Mouse (Mus musculus): ENCODE results near the gene Zfp638. TPM values are rescaled to one million over a fixed set of nuclear protein-coding genes. Genes with fewer than 3 reads are reported as not detected.

Gene Zfp638
- total RNA-seq, 2 experiments from 2014 or later, result 120 to 121 TPM

Other genes with a start within 250 kb of the Zfp638 start
- gene Clec4f, start 210.9 kb upstream of the Zfp638 start, total RNA-seq (2021), result under 1 TPM; 0.21 to 0.63 TPM
- gene Cd207, start 189.3 kb upstream of the Zfp638 start, total RNA-seq (2021), result not detected
- not detected for gene Vax2, start 155.8 kb upstream of the Zfp638 start, total RNA-seq (2021)
- under 1 TPM; 0.18 to 0.32 TPM for gene Atp6v1b1, start 124.1 kb upstream of the Zfp638 start, total RNA-seq (2021)
- gene Ankrd53, start 104.5 kb upstream of the Zfp638 start, total RNA-seq (2021), result not detected
- gene Tex261, start 91.3 kb upstream of the Zfp638 start, total RNA-seq (2021), result 10 to 100 TPM; 43.1 to 50.6 TPM
- 10 to 100 TPM; 64.0 to 66.1 TPM for gene Nagk, start 72.1 kb upstream of the Zfp638 start, total RNA-seq (2021)
- 10 to 100 TPM; 50.5 to 55.9 TPM for gene Paip2b, start 35.4 kb upstream of the Zfp638 start, total RNA-seq (2021)
- gene Dysf, start 141.5 kb downstream of the Zfp638 start, total RNA-seq (2021), result 1 to 10 TPM; 3.7 to 5.8 TPM

Measured in left cerebral cortex, postnatal 10 days (tissue).